Mouse (Mus musculus) limb, embryonic 11.5 days (tissue): Measurements from ENCODE around the gene Tnrc6b. TPM values are rescaled to one million over a fixed set of nuclear protein-coding genes. Genes with fewer than 3 reads are reported as not detected.
"Not testable (repeated sequence)": the region's sequence is repeated elsewhere in the genome, so short reads cannot be mapped to it uniquely, and the experiment has no call there.

Source experiments
- ATAC-seq: fragments of 200-750 bp; cut with Nextera tagmentation; 2 replicates; pipeline ENCODE4 v1.8.0; 2017; ENCODE audit warnings: low read depth; ENCODE audit not compliant: insufficient number of reproducible peaks, low FRiP score, low TSS enrichment
- DNase-seq: peaks from one replicate; pipeline ENCODE4 v3.0.0-alpha.2; 2015; ENCODE audit warnings: low spot score
- H3K27ac ChIP-seq: fragments of 300-500 bp; sonication (generic); replicated peaks from 2 replicates; pipeline ENCODE4 v1.5.1; 2014; ENCODE audit warnings: low read depth, mild to moderate bottlenecking, low read length
- H3K27me3 ChIP-seq: fragments of 300-500 bp; sonication (generic); 2 replicates; pipeline ENCODE4 v1.6.1; 2014; ENCODE audit warnings: mild to moderate bottlenecking, low read length, mixed read lengths; ENCODE audit not compliant: control insufficient read depth, insufficient read depth
- H3K36me3 ChIP-seq: fragments of 300-500 bp; sonication (generic); 2 replicates; pipeline ENCODE4 v1.6.1; 2014; ENCODE audit warnings: mild to moderate bottlenecking, low read length, moderate library complexity, mixed read lengths; ENCODE audit not compliant: control insufficient read depth, insufficient read depth
- H3K4me1 ChIP-seq: fragments of 300-500 bp; sonication (generic); 2 replicates; pipeline ENCODE4 v1.6.1; 2014; ENCODE audit warnings: low read length, mixed read lengths; ENCODE audit not compliant: control insufficient read depth, insufficient read depth
- H3K4me2 ChIP-seq: fragments of 300-500 bp; sonication (generic); 2 replicates; pipeline ENCODE4 v1.6.1; 2014; ENCODE audit warnings: low read depth, mild to moderate bottlenecking, moderate library complexity; ENCODE audit not compliant: severe bottlenecking
- H3K4me3 ChIP-seq: fragments of 300-500 bp; sonication (generic); 2 replicates; pipeline ENCODE4 v1.5.1; 2014; ENCODE audit warnings: low read depth, low read length
- H3K9ac ChIP-seq: fragments of 300-500 bp; sonication (generic); 2 replicates; pipeline ENCODE4 v1.6.1; 2014; ENCODE audit warnings: mild to moderate bottlenecking, low read length
- H3K9me3 ChIP-seq: fragments of 300-500 bp; sonication (generic); 2 replicates; pipeline ENCODE4 v1.6.1; 2016; ENCODE audit warnings: low read length; ENCODE audit not compliant: control insufficient read depth
- WGBS: fragments of 180-500 bp; shearing (Covaris S2); extraction: QIAGEN DNeasy Blood & Tissue Kit; methylation state at CpG from one replicate; pipeline ENCODE4 v1.1.7; 2014; 5-methylcytosine and 5-hydroxymethylcytosine counted together
- polyA plus RNA-seq: library from polyadenylated mRNA; unstranded; fragments of >200 nt; fragmentation: Nextera tagmentation; extraction: Ambion mirVana; gene quantifications from 2 replicates; pipeline ENCODE4 v1.2.1, GENCODE M21; 2014

The Tnrc6b gene
- polyA plus RNA-seq, 1 experiment from 2014 or later = 15.4 TPM

GRCm38 (mm10) chr15:80868603-80869002, 157.5 kb downstream of the Tnrc6b start:
- H3K9me3 ChIP-seq = not testable (repeated sequence)

DNA sequence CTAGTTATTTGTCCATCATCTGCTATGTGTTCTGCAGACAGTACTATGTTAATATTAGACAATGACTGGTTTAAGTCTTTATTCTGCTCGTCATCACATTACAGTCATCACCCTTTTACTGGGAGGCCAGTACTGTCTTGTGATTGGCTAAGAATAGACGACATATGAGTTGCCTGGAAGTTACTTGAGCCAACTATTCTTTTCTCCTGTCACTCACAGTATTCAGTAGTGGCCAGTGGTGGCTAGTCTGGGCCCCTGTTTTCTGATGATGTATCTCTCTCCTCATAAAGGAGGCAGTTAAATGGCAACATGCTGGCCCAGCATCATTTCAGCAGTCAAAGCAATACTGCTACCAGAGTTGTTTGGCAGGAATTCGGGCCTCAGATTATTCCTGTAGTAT, 163.6 kb downstream of the Tnrc6b start:
- no peak overlapping the region for H3K27ac ChIP-seq
- H3K9ac ChIP-seq = no peak overlapping the region
- H3K36me3 ChIP-seq = peaks cover 8% of the 10 kb centered on the region
- WGBS = 79% methylated on average over 3 of the region's 3 CpGs
- no peak overlapping the region for H3K4me2 ChIP-seq
- no peaks in the 10 kb centered on the region for H3K4me1 ChIP-seq
- H3K4me3 ChIP-seq = no peak overlapping the region
- no peaks in the 10 kb centered on the region for H3K9me3 ChIP-seq
- H3K27me3 ChIP-seq = no peaks in the 10 kb centered on the region
- ATAC-seq (no peak), DNase-seq (no peak)

More at GRCm38 (mm10) chr15:80868603-80869002, 157.5 kb downstream of the Tnrc6b start:
- not testable (repeated sequence) for H3K27ac ChIP-seq, H3K4me1 ChIP-seq, H3K4me2 ChIP-seq, H3K9ac ChIP-seq, H3K36me3 ChIP-seq, H3K4me3 ChIP-seq, ATAC-seq, DNase-seq, H3K27me3 ChIP-seq
- WGBS = 93% methylated on average over 4 of the region's 4 CpGs

- no peak overlapping the region for H3K9ac ChIP-seq
- no peak overlapping the region for H3K27ac ChIP-seq
- no peaks in the 10 kb centered on the region for H3K9me3 ChIP-seq
- ATAC-seq (no peak), DNase-seq (no peak)
- WGBS = 88% methylated on average over 21 of the region's 21 CpGs
- H3K27me3 ChIP-seq = no peaks in the 10 kb centered on the region
- no peaks in the 10 kb centered on the region for H3K4me1 ChIP-seq
- peaks cover 12% of the 10 kb centered on the region for H3K36me3 ChIP-seq
- H3K4me2 ChIP-seq = no peak overlapping the region
- no peak overlapping the region for H3K4me3 ChIP-seq
Measured at GRCm38 (mm10) chr15:80876231-80876630, 165.1 kb downstream of the Tnrc6b start.

GRCm38 (mm10) chr15:80884095-80884494, 173.0 kb downstream of the Tnrc6b start:
- DNase-seq = no peak
- peaks cover 17% of the 10 kb centered on the region; the same call in 1 of the 2 replicates for H3K36me3 ChIP-seq
- WGBS = 94% methylated on average over 8 of the region's 8 CpGs
- no peak overlapping the region for H3K4me3 ChIP-seq
- H3K9me3 ChIP-seq = no peaks in the 10 kb centered on the region
- no peak overlapping the region for H3K27ac ChIP-seq
- no peaks in the 10 kb centered on the region for H3K4me1 ChIP-seq
- no peak for ATAC-seq
- H3K27me3 ChIP-seq = no peaks in the 10 kb centered on the region
- H3K4me2 ChIP-seq = no peak overlapping the region
- H3K9ac ChIP-seq = no peak overlapping the region

DNA sequence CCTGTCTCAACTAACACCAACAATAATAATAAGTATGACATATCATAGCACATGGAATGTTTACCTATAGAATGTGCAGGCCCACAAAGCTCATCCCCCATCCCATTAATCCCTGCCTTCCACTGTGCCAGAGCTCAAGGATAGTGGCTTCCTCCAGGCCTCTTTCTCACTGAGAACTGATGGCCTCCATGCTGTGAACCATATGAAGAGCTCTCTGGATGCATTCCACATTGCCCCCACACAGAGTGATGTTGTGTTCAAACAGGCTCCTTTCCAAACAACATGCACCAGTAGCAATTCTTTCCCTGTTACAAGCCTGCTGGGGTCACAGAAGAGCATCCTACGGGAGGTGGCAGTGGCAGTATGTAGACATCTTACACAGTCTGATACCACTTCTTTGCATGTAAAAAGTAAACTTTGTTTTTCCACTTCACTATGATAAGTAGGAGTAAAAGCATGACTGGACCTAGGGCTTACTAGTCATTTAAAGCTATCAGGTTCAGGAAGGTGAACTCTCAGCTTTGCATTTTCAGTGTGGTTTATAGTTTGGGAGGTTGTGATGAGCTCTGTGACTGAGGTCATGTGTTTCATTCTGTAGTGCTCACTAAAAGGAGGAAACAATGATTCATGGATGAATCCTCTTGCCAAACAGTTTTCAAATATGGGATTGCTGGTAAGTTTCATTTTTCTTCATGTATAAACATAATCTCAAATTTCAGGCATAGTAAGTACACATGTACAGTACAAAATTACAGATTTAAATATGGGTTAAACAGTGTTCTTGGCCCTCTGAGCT, 175.4 kb downstream of the Tnrc6b start:
- H3K4me3 ChIP-seq = no peak overlapping the region
- H3K4me1 ChIP-seq = no peaks in the 10 kb centered on the region
- H3K9me3 ChIP-seq = no peaks in the 10 kb centered on the region
- peaks cover 13% of the 10 kb centered on the region; the same call in 1 of the 2 replicates for H3K36me3 ChIP-seq
- H3K4me2 ChIP-seq = no peak overlapping the region
- H3K27me3 ChIP-seq = no peaks in the 10 kb centered on the region
- no peak for ATAC-seq
- no peak overlapping the region for H3K27ac ChIP-seq
- 88% methylated on average over 1 of the region's 1 CpGs for WGBS
- no peak overlapping the region for H3K9ac ChIP-seq
- no peak for DNase-seq

DNA sequence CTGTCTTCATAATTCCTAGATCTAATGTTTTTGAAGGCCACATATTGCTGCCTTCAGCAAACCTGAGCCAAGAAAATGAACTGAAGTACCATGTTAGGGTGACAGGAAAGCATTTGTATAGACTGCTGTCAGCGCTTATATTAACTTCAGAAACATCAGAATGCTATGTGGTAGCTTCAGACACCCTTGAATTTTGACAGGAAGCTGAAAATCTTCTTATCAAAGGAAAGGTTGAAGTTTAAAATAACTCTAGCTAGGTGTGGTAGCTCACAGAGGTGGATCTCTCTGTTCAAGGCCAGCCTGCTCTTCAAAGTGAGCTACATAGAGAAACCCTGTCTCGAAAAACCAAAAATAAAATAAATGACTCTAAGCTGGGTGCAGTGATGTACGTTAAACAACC, 181.2 kb downstream of the Tnrc6b start:
- 93% methylated on average over 3 of the region's 3 CpGs for WGBS
- Histone ChIP-seq H3K36me3 (peaks cover 19% of the 10 kb centered on the region), H3K9ac (no peak overlapping the region), H3K27ac (no peak overlapping the region), H3K4me1 (no peaks in the 10 kb centered on the region), H3K4me2 (no peak overlapping the region), H3K27me3 (no peaks in the 10 kb centered on the region), H3K9me3 (no peaks in the 10 kb centered on the region), H3K4me3 (no peak overlapping the region)
- DNase-seq (no peak), ATAC-seq (no peak)

- DNase-seq (no peak), ATAC-seq (no peak)
- Histone ChIP-seq H3K9ac (no peak overlapping the region), H3K4me1 (no peaks in the 10 kb centered on the region), H3K4me3 (no peak overlapping the region), H3K36me3 (peaks cover 16% of the 10 kb centered on the region), H3K27ac (no peak overlapping the region), H3K27me3 (no peaks in the 10 kb centered on the region), H3K4me2 (no peak overlapping the region), H3K9me3 (no peaks in the 10 kb centered on the region)
- WGBS = 90% methylated on average over 10 of the region's 10 CpGs
Measured at GRCm38 (mm10) chr15:80896741-80897140, 185.6 kb downstream of the Tnrc6b start.

DNA sequence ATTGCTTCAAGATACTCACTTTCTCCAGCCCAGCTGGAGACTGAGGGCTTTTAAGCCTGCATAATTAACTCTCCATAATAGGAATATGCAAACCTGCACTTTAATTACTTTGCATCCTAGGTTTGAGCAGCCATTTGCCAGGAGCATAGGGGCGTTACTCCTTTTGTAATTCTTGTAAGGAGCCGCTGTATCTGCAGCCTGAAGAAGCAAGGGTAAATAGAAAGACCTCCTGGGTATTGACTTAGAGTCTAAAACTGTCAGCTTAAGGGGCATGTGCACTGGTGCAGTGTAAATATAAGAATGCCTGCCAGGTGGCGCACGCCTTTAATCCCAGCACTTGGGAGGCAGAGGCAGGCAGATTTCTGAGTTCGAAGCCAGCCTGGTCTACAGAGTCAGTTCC, 186.8 kb downstream of the Tnrc6b start:
- H3K36me3 ChIP-seq = peaks cover 16% of the 10 kb centered on the region
- 92% methylated on average over 5 of the region's 5 CpGs for WGBS
- H3K4me2 ChIP-seq = no peak overlapping the region
- no peak overlapping the region for H3K27ac ChIP-seq
- H3K4me3 ChIP-seq = no peak overlapping the region
- H3K9me3 ChIP-seq = no peaks in the 10 kb centered on the region
- no peaks in the 10 kb centered on the region for H3K27me3 ChIP-seq
- no peak overlapping the region for H3K9ac ChIP-seq
- DNase-seq = no peak
- no peaks in the 10 kb centered on the region for H3K4me1 ChIP-seq
- ATAC-seq = no peak

GRCm38 (mm10) chr15:80899806-80900205, 188.7 kb downstream of the Tnrc6b start:
- ATAC-seq = no peak
- H3K36me3 ChIP-seq = peaks cover 17% of the 10 kb centered on the region
- no peak overlapping the region for H3K4me2 ChIP-seq
- H3K4me3 ChIP-seq = no peak overlapping the region
- no peaks in the 10 kb centered on the region for H3K9me3 ChIP-seq
- no peaks in the 10 kb centered on the region for H3K27me3 ChIP-seq
- H3K9ac ChIP-seq = no peak overlapping the region
- no peak for DNase-seq
- 86% methylated on average over 2 of the region's 2 CpGs for WGBS
- no peaks in the 10 kb centered on the region for H3K4me1 ChIP-seq
- no peak overlapping the region for H3K27ac ChIP-seq
